Mouse (Mus musculus): ENCODE results near the gene Ankrd17.

DNA sequence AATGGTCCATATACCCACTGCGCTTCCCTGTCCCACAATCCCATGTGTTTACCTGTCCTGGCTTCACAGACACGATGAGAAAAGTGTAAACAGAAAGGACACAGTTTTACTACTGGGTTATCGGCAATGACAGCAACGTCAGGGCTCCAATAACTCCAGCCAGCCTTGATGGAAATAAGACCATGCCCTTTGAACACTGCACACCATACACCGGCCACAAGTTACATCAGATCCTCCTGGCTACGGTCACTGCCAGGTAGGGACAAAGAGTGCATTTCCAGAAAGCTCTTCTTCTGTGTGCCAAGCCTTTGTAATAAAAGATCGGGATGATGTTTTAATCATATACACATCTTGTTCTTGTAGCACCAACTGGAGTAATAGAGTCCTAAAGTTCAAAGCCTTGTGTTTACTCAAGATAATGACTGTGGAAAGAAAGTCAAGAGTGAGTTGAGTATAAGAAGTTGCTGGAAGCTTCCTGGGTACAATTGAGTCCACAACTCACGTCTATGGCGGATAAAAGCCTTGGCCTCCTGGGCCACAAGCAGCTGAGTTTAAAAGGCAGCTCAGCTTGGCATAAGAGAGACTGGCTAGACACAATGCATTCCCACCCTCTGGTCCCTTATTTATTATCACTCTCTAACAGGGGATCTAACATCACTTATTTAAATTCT lies 163.8 kb downstream of the Ankrd17 start:
- TF ChIP-seq CTCF (IDR thresholded peaks at IDR 0.05; ENCODE audit: low read depth) (no peak), EP300 (IDR thresholded peaks at IDR 0.05; ENCODE audit: low read depth) (no peak)
